Mouse (Mus musculus) ES-Bruce4 (cell line): Measurements from ENCODE around the gene Ankrd11.

ENCODE experiments used
- CTCF ChIP-seq: IDR thresholded peaks from one replicate; pipeline ENCODE4 v1.8.1; 2011; ENCODE audit warnings: low read depth, low read length
- POLR2A ChIP-seq: IDR thresholded peaks from one replicate; pipeline ENCODE4 v1.8.1; 2011; ENCODE audit warnings: low read length; ENCODE audit not compliant: insufficient read depth

GRCm38 (mm10) chr8:123087289-123087688, 45.2 kb upstream of the Ankrd11 start:
- TF ChIP-seq POLR2A (no peak), CTCF (no peak)
